Mouse (Mus musculus) forebrain, embryonic 13.5 days (tissue): ENCODE measurements around the gene Slc30a5. TPM values are rescaled to one million over a fixed set of nuclear protein-coding genes. Genes with fewer than 3 reads are reported as not detected.
"Not testable (repeated sequence)": the region's sequence is repeated elsewhere in the genome, so short reads cannot be mapped to it uniquely, and the experiment has no call there.

Experiments used
- ATAC-seq: fragments of 200-750 bp; cut with Nextera tagmentation; 2 replicates; pipeline ENCODE4 v1.8.0; 2017
- H3K27ac ChIP-seq: fragments of 300-500 bp; sonication (generic); 2 replicates; pipeline ENCODE4 v1.5.1; 2015; ENCODE audit warnings: inconsistent platforms, mild to moderate bottlenecking, moderate library complexity
- H3K27me3 ChIP-seq: fragments of 300-500 bp; sonication (generic); 2 replicates; pipeline ENCODE4 v1.6.1; 2015; ENCODE audit warnings: mild to moderate bottlenecking, inconsistent platforms
- H3K36me3 ChIP-seq: fragments of 300-500 bp; sonication (generic); 2 replicates; pipeline ENCODE4 v1.6.1; 2015; ENCODE audit warnings: mild to moderate bottlenecking, inconsistent platforms; ENCODE audit not compliant: poor library complexity, severe bottlenecking
- H3K4me1 ChIP-seq: fragments of 300-500 bp; sonication (generic); 2 replicates; pipeline ENCODE4 v1.6.1; 2015; ENCODE audit warnings: inconsistent platforms
- H3K4me2 ChIP-seq: fragments of 300-500 bp; sonication (generic); 2 replicates; pipeline ENCODE4 v1.6.1; 2015; ENCODE audit warnings: inconsistent platforms, mild to moderate bottlenecking, moderate library complexity
- H3K4me3 ChIP-seq: fragments of 300-500 bp; sonication (generic); 2 replicates; pipeline ENCODE4 v1.5.1; 2015; ENCODE audit warnings: mild to moderate bottlenecking, inconsistent platforms
- H3K9ac ChIP-seq: fragments of 300-500 bp; sonication (generic); 2 replicates; pipeline ENCODE4 v1.6.1; 2015; ENCODE audit warnings: mild to moderate bottlenecking, inconsistent platforms
- H3K9me3 ChIP-seq: fragments of 300-500 bp; sonication (generic); replicated peaks from 2 replicates; pipeline ENCODE4 v1.6.1; 2016; ENCODE audit warnings: inconsistent platforms
- WGBS: fragments of 180-500 bp; shearing (Covaris S2); methylation state at CpG from one replicate; pipeline ENCODE4 v1.1.7; 2015; 5-methylcytosine and 5-hydroxymethylcytosine counted together
- polyA plus RNA-seq: library from polyadenylated mRNA; unstranded; fragments of >200 nt; fragmentation: Nextera tagmentation; extraction: Ambion mirVana; gene quantifications from 2 replicates; pipeline ENCODE4 v1.2.1, GENCODE M21; 2015

Gene Slc30a5
- polyA plus RNA-seq, 1 experiment from 2014 or later: 34.0 TPM

GRCm38 (mm10) chr13:100865744-100866143, 32.5 kb upstream of the Slc30a5 start:
- Histone ChIP-seq H3K4me2 (no peak overlapping the region), H3K27me3 (no peaks in the 10 kb centered on the region), H3K9ac (no peak overlapping the region), H3K9me3 (no peaks in the 10 kb centered on the region), H3K36me3 (no peaks in the 10 kb centered on the region), H3K4me3 (no peak overlapping the region), H3K27ac (no peak overlapping the region), H3K4me1 (no peaks in the 10 kb centered on the region)
- ATAC-seq: no peak

- H3K4me1 ChIP-seq, ATAC-seq: not testable (repeated sequence)
Measured at GRCm38 (mm10) chr13:100863914-100864313, 30.7 kb upstream of the Slc30a5 start.

GRCm38 (mm10) chr13:100859117-100859516, 25.9 kb upstream of the Slc30a5 start:
- ATAC-seq: no peak
- no peak overlapping the region for H3K4me2 ChIP-seq
- no peaks in the 10 kb centered on the region for H3K36me3 ChIP-seq
- WGBS: 91% methylated on average over 7 of the region's 7 CpGs
- no peak overlapping the region for H3K4me3 ChIP-seq
- H3K9me3 ChIP-seq: no peaks in the 10 kb centered on the region
- no peak overlapping the region for H3K27ac ChIP-seq
- H3K9ac ChIP-seq: no peak overlapping the region
- H3K4me1 ChIP-seq: no peaks in the 10 kb centered on the region
- no peaks in the 10 kb centered on the region for H3K27me3 ChIP-seq

More at GRCm38 (mm10) chr13:100863914-100864313, 30.7 kb upstream of the Slc30a5 start:
- H3K9ac ChIP-seq, H3K36me3 ChIP-seq, H3K27ac ChIP-seq, H3K9me3 ChIP-seq, H3K27me3 ChIP-seq, H3K4me2 ChIP-seq, H3K4me3 ChIP-seq: not testable (repeated sequence)
- WGBS: 95% methylated on average over 1 of the region's 1 CpGs

- Histone ChIP-seq H3K9me3 (no peaks in the 10 kb centered on the region), H3K27ac (no peak overlapping the region), H3K9ac (no peak overlapping the region), H3K36me3 (no peaks in the 10 kb centered on the region), H3K27me3 (no peaks in the 10 kb centered on the region), H3K4me1 (no peaks in the 10 kb centered on the region), H3K4me3 (no peak overlapping the region), H3K4me2 (no peak overlapping the region)
- WGBS: 53% methylated on average over 4 of the region's 4 CpGs
- ATAC-seq: peak; percentile 21; the same call in 1 of the 2 replicates
Measured at GRCm38 (mm10) chr13:100854174-100854573, 20.9 kb upstream of the Slc30a5 start.

GRCm38 (mm10) chr13:100853120-100853519, 19.9 kb upstream of the Slc30a5 start:
- H3K36me3 ChIP-seq: no peaks in the 10 kb centered on the region
- no peak overlapping the region for H3K9ac ChIP-seq
- no peaks in the 10 kb centered on the region for H3K4me1 ChIP-seq
- WGBS: 81% methylated on average over 3 of the region's 3 CpGs
- H3K4me2 ChIP-seq: no peak overlapping the region
- no peak for ATAC-seq
- no peaks in the 10 kb centered on the region for H3K27me3 ChIP-seq
- no peak overlapping the region for H3K27ac ChIP-seq
- no peaks in the 10 kb centered on the region for H3K9me3 ChIP-seq
- H3K4me3 ChIP-seq: no peak overlapping the region

GRCm38 (mm10) chr13:100849137-100849536, 15.9 kb upstream of the Slc30a5 start:
- no peak for ATAC-seq
- WGBS: 94% methylated on average over 3 of the region's 3 CpGs

GRCm38 (mm10) chr13:100846891-100847579, 13.8 kb upstream of the Slc30a5 start:
- no peak overlapping the region for H3K4me2 ChIP-seq
- no peak overlapping the region for H3K9ac ChIP-seq
- H3K4me3 ChIP-seq: no peak overlapping the region
- ATAC-seq: peak; percentile 50; the same call in 1 of the 2 replicates
- 48% methylated on average over 21 of the region's 21 CpGs for WGBS
- H3K4me1 ChIP-seq: no peaks in the 10 kb centered on the region; the same call in 1 of the 2 replicates
- H3K9me3 ChIP-seq: no peaks in the 10 kb centered on the region
- no peaks in the 10 kb centered on the region for H3K36me3 ChIP-seq
- no peaks in the 10 kb centered on the region for H3K27me3 ChIP-seq
- H3K27ac ChIP-seq: no peak overlapping the region

More at GRCm38 (mm10) chr13:100849137-100849536, 15.9 kb upstream of the Slc30a5 start:
- Histone ChIP-seq H3K9ac (no peak overlapping the region), H3K36me3 (no peaks in the 10 kb centered on the region), H3K27me3 (no peaks in the 10 kb centered on the region), H3K9me3 (no peaks in the 10 kb centered on the region), H3K4me3 (no peak overlapping the region), H3K4me2 (no peak overlapping the region), H3K27ac (no peak overlapping the region), H3K4me1 (no peaks in the 10 kb centered on the region; the same call in 1 of the 2 replicates)

GRCm38 (mm10) chr13:100846254-100846653, 13.0 kb upstream of the Slc30a5 start:
- no peak for ATAC-seq
- Histone ChIP-seq H3K9me3 (no peaks in the 10 kb centered on the region), H3K4me3 (no peak overlapping the region), H3K36me3 (no peaks in the 10 kb centered on the region), H3K4me1 (no peaks in the 10 kb centered on the region; the same call in 1 of the 2 replicates), H3K9ac (no peak overlapping the region), H3K27me3 (no peaks in the 10 kb centered on the region), H3K4me2 (no peak overlapping the region), H3K27ac (no peak overlapping the region)
- WGBS: 86% methylated on average over 8 of the region's 8 CpGs

GRCm38 (mm10) chr13:100843944-100844343, 10.7 kb upstream of the Slc30a5 start:
- Histone ChIP-seq H3K9ac (no peak overlapping the region), H3K36me3 (no peaks in the 10 kb centered on the region), H3K27ac (no peak overlapping the region), H3K4me2 (no peak overlapping the region), H3K9me3 (no peaks in the 10 kb centered on the region), H3K4me1 (no peaks in the 10 kb centered on the region; the same call in 1 of the 2 replicates), H3K4me3 (no peak overlapping the region), H3K27me3 (no peaks in the 10 kb centered on the region)
- WGBS: 74% methylated on average over 2 of the region's 2 CpGs
- ATAC-seq: no peak

GRCm38 (mm10) chr13:100843016-100843725, 9.9 kb upstream of the Slc30a5 start:
- H3K9me3 ChIP-seq: no peaks in the 10 kb centered on the region
- no peak overlapping the region for H3K27ac ChIP-seq
- H3K36me3 ChIP-seq: no peaks in the 10 kb centered on the region
- ATAC-seq: no peak
- no peak overlapping the region for H3K4me2 ChIP-seq
- WGBS: 83% methylated on average over 7 of the region's 7 CpGs
- no peaks in the 10 kb centered on the region; the same call in 1 of the 2 replicates for H3K4me1 ChIP-seq
- H3K9ac ChIP-seq: no peak overlapping the region
- no peaks in the 10 kb centered on the region for H3K27me3 ChIP-seq
- H3K4me3 ChIP-seq: no peak overlapping the region

GRCm38 (mm10) chr13:100841741-100842140, 8.5 kb upstream of the Slc30a5 start:
- Histone ChIP-seq H3K4me2 (no peak overlapping the region), H3K4me1 (no peaks in the 10 kb centered on the region), H3K36me3 (no peaks in the 10 kb centered on the region), H3K9me3 (no peaks in the 10 kb centered on the region), H3K4me3 (no peak overlapping the region), H3K27ac (no peak overlapping the region), H3K9ac (no peak overlapping the region), H3K27me3 (no peaks in the 10 kb centered on the region)
- 80% methylated on average over 6 of the region's 6 CpGs for WGBS
- ATAC-seq: no peak

GRCm38 (mm10) chr13:100834777-100835176, 1.6 kb upstream of the Slc30a5 start:
- no peak for ATAC-seq
- Histone ChIP-seq H3K4me3 (no peak overlapping the region), H3K9me3 (no peaks in the 10 kb centered on the region), H3K9ac (no peak overlapping the region), H3K4me1 (peaks cover 21% of the 10 kb centered on the region), H3K27ac (no peak overlapping the region), H3K36me3 (no peaks in the 10 kb centered on the region), H3K4me2 (no peak overlapping the region), H3K27me3 (no peaks in the 10 kb centered on the region)
